Mouse (Mus musculus) heart, embryonic 16.5 days (tissue): ENCODE data around the gene Ripor2. TPM values are rescaled to one million over a fixed set of nuclear protein-coding genes. Genes with fewer than 3 reads are reported as not detected.

ENCODE experiments used
- ATAC-seq: fragments of 200-750 bp; cut with Nextera tagmentation; replicated peaks from 2 replicates; pipeline ENCODE4 v1.8.0; 2017; ENCODE audit warnings: moderate number of reproducible peaks; ENCODE audit not compliant: insufficient read depth, low FRiP score; ENCODE audit errors: extremely low read depth
- H3K27ac ChIP-seq: fragments of 300-500 bp; sonication (generic); 2 replicates; pipeline ENCODE4 v1.5.1; 2014; ENCODE audit warnings: mild to moderate bottlenecking, low read length, control low read depth, moderate library complexity
- H3K27me3 ChIP-seq: fragments of 300-500 bp; sonication (generic); 2 replicates; pipeline ENCODE4 v1.6.1; 2014; ENCODE audit warnings: low read length, mixed read lengths; ENCODE audit not compliant: control insufficient read depth, insufficient read depth
- H3K36me3 ChIP-seq: fragments of 300-500 bp; sonication (generic); 2 replicates; pipeline ENCODE4 v1.6.1; 2014; ENCODE audit not compliant: control insufficient read depth, insufficient read depth
- H3K4me1 ChIP-seq: fragments of 300-500 bp; sonication (generic); 2 replicates; pipeline ENCODE4 v1.6.1; 2014; ENCODE audit warnings: low read length, mixed read lengths; ENCODE audit not compliant: control insufficient read depth, insufficient read depth
- H3K4me2 ChIP-seq: fragments of 300-500 bp; sonication (generic); 2 replicates; pipeline ENCODE4 v1.6.1; 2014; ENCODE audit warnings: low read depth, mild to moderate bottlenecking, control low read depth, low read length
- H3K4me3 ChIP-seq: fragments of 300-500 bp; sonication (generic); 2 replicates; pipeline ENCODE4 v1.5.1; 2014; ENCODE audit warnings: mild to moderate bottlenecking, control low read depth, low read length
- H3K9ac ChIP-seq: fragments of 300-500 bp; sonication (generic); 2 replicates; pipeline ENCODE4 v1.6.1; 2014; ENCODE audit warnings: low read length, control low read depth
- H3K9me3 ChIP-seq: fragments of 300-500 bp; sonication (generic); replicated peaks from 2 replicates; pipeline ENCODE4 v1.6.1; 2016; ENCODE audit warnings: low read length; ENCODE audit not compliant: control insufficient read depth
- WGBS: fragments of 180-500 bp; shearing (Covaris S2); extraction: QIAGEN DNeasy Blood & Tissue Kit; methylation state at CpG from one replicate; pipeline ENCODE4 v1.1.7; 2014; 5-methylcytosine and 5-hydroxymethylcytosine counted together
- polyA plus RNA-seq: library from polyadenylated mRNA; unstranded; fragments of >200 nt; fragmentation: Nextera tagmentation; extraction: Ambion mirVana; gene quantifications from 2 replicates; pipeline ENCODE4 v1.2.1, GENCODE M21; 2015

Ripor2 gene
- polyA plus RNA-seq, 1 experiment from 2014 or later: 17.3 TPM

GRCm38 (mm10) chr13:24735608-24736131, 153.7 kb downstream of the Ripor2 start:
- peak; percentile 82 for ATAC-seq
- 42% methylated on average over 6 of the region's 6 CpGs for WGBS

GRCm38 (mm10) chr13:24741028-24741427, 159.0 kb downstream of the Ripor2 start, which contains the start of gene Armh2:
Gene Armh2, plus strand, starts transcription at chr13:24741232.
- Histone ChIP-seq H3K27ac (no peak within 1 kb of the TSS), H3K36me3 (no peaks in the 10 kb centered on the region), H3K9me3 (no peaks in the 10 kb centered on the region), H3K9ac (no peak within 1 kb of the TSS), H3K4me3 (no peak within 1 kb of the TSS), H3K27me3 (no peaks in the 10 kb centered on the region), H3K4me1 (peaks cover 3% of the 10 kb centered on the region; the same call in 1 of the 2 replicates), H3K4me2 (no peak within 1 kb of the TSS)
- ATAC-seq: no peak
- whole genome bisulfite sequencing: 85% methylated on average over 10 of the region's 10 CpGs

More at GRCm38 (mm10) chr13:24735608-24736131, 153.7 kb downstream of the Ripor2 start:
- Histone ChIP-seq H3K36me3 (peaks cover 6% of the 10 kb centered on the region; the same call in 1 of the 2 replicates), H3K4me3 (no peak overlapping the region), H3K27ac (peak overlapping the region; percentile 74), H3K4me1 (peaks cover 13% of the 10 kb centered on the region; the same call in 1 of the 2 replicates), H3K9ac (no peak overlapping the region), H3K9me3 (no peaks in the 10 kb centered on the region), H3K27me3 (no peaks in the 10 kb centered on the region), H3K4me2 (no peak overlapping the region)

- peaks cover 20% of the 10 kb centered on the region for H3K36me3 ChIP-seq
- H3K9me3 ChIP-seq: no peaks in the 10 kb centered on the region
- ATAC-seq: peak; percentile 90
Measured at GRCm38 (mm10) chr13:24747823-24748222, 165.8 kb downstream of the Ripor2 start.

GRCm38 (mm10) chr13:24750807-24751206, 168.8 kb downstream of the Ripor2 start:
- Histone ChIP-seq H3K4me2 (no peak overlapping the region), H3K27me3 (no peaks in the 10 kb centered on the region), H3K9me3 (no peaks in the 10 kb centered on the region), H3K36me3 (peaks cover 37% of the 10 kb centered on the region), H3K4me1 (0 out of 2 replicates have a peak, but pooled peaks cover 3% of the 10 kb centered on the region), H3K4me3 (no peak overlapping the region), H3K9ac (no peak overlapping the region), H3K27ac (no peak overlapping the region)
- 92% methylated on average over 8 of the region's 8 CpGs for WGBS
- no peak for ATAC-seq

More at GRCm38 (mm10) chr13:24747823-24748222, 165.8 kb downstream of the Ripor2 start:
- WGBS: 46% methylated on average over 3 of the region's 3 CpGs
- Histone ChIP-seq H3K4me1 (0 out of 2 replicates have a peak, but pooled peaks cover 3% of the 10 kb centered on the region), H3K4me2 (no peak overlapping the region), H3K27ac (peak overlapping the region; percentile 64), H3K9ac (no peak overlapping the region), H3K27me3 (no peaks in the 10 kb centered on the region), H3K4me3 (no peak overlapping the region)

- no peaks in the 10 kb centered on the region for H3K27me3 ChIP-seq
- H3K4me2 ChIP-seq: no peak overlapping the region
- 87% methylated on average over 8 of the region's 8 CpGs for WGBS
- no peak overlapping the region for H3K9ac ChIP-seq
- H3K9me3 ChIP-seq: no peaks in the 10 kb centered on the region
- no peak overlapping the region for H3K27ac ChIP-seq
- peaks cover 43% of the 10 kb centered on the region for H3K36me3 ChIP-seq
- 0 out of 2 replicates have a peak, but pooled peaks cover 3% of the 10 kb centered on the region for H3K4me1 ChIP-seq
- H3K4me3 ChIP-seq: no peak overlapping the region
- ATAC-seq: no peak
Measured at GRCm38 (mm10) chr13:24751396-24751795, 169.4 kb downstream of the Ripor2 start.

GRCm38 (mm10) chr13:24756756-24757155, 174.8 kb downstream of the Ripor2 start:
- H3K27ac ChIP-seq: no peak overlapping the region
- no peak for ATAC-seq

GRCm38 (mm10) chr13:24757820-24758564, 176.0 kb downstream of the Ripor2 start:
- 76% methylated on average over 12 of the region's 12 CpGs for whole genome bisulfite sequencing
- H3K4me3 ChIP-seq: no peak overlapping the region
- H3K27ac ChIP-seq: no peak overlapping the region
- H3K4me1 ChIP-seq: peaks cover 15% of the 10 kb centered on the region
- no peak overlapping the region for H3K9ac ChIP-seq
- peaks cover 40% of the 10 kb centered on the region for H3K36me3 ChIP-seq
- no peaks in the 10 kb centered on the region for H3K27me3 ChIP-seq
- H3K9me3 ChIP-seq: no peaks in the 10 kb centered on the region
- no peak overlapping the region for H3K4me2 ChIP-seq
- ATAC-seq: no peak

More at GRCm38 (mm10) chr13:24756756-24757155, 174.8 kb downstream of the Ripor2 start:
- Histone ChIP-seq H3K36me3 (peaks cover 45% of the 10 kb centered on the region), H3K4me1 (0 out of 2 replicates have a peak, but pooled peaks cover 9% of the 10 kb centered on the region), H3K27me3 (no peaks in the 10 kb centered on the region), H3K4me2 (no peak overlapping the region), H3K9me3 (no peaks in the 10 kb centered on the region), H3K9ac (no peak overlapping the region), H3K4me3 (no peak overlapping the region)
- 96% methylated on average over 3 of the region's 3 CpGs for WGBS

- H3K4me1 ChIP-seq: peaks cover 15% of the 10 kb centered on the region
- H3K9ac ChIP-seq: no peak overlapping the region
- H3K4me2 ChIP-seq: no peak overlapping the region
- no peaks in the 10 kb centered on the region for H3K9me3 ChIP-seq
- no peak overlapping the region for H3K4me3 ChIP-seq
- WGBS: 83% methylated on average over 10 of the region's 10 CpGs
- H3K27ac ChIP-seq: no peak overlapping the region
- peaks cover 34% of the 10 kb centered on the region for H3K36me3 ChIP-seq
- H3K27me3 ChIP-seq: no peaks in the 10 kb centered on the region
- ATAC-seq: no peak
Measured at GRCm38 (mm10) chr13:24759451-24759850, 177.5 kb downstream of the Ripor2 start.

- Histone ChIP-seq H3K9me3 (no peaks in the 10 kb centered on the region), H3K9ac (peak overlapping the region; percentile 93), H3K36me3 (peaks cover 26% of the 10 kb centered on the region), H3K27ac (peak overlapping the region; percentile 98), H3K4me2 (peak overlapping the region; percentile 82), H3K27me3 (no peaks in the 10 kb centered on the region), H3K4me3 (peak overlapping the region; percentile 98), H3K4me1 (peaks cover 15% of the 10 kb centered on the region)
- no peak for ATAC-seq
- WGBS: 40% methylated on average over 5 of the region's 5 CpGs
Measured at GRCm38 (mm10) chr13:24760351-24760870, 178.4 kb downstream of the Ripor2 start.
